ENCODE assay signal across 8 mouse cellular contexts in the genomic region with DNA sequence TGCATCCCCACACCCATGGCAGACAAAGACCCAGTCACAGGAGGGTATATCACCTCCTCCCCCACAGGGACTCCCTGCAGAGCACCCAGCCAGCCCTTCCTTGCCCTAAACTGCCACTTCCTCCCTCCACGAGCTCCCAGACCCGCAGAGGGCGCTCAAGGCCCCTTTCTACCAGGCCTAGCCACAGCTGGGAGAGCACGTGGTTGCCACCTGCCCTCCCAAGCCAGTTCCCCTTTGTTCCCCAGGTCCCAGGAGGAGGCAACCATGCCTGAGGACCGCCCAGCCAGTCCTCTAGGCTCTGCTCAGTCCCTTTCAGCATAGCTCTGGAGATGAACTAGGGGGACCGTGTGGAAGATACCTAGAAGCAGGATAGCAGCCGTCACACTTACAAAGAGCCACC. TPM values are rescaled to one million over a fixed set of nuclear protein-coding genes. Genes with fewer than 3 reads are reported as not detected.
A peak's percentile ranks its signal among the peaks of the same experiment; 100 is the strongest.
DNase-seq lines count a peak whose midpoint lies in the region; ATAC-seq and TF ChIP-seq lines count a peak whose summit lies in the region.

No protein-coding gene starts in this region.

- H3K27ac ChIP-seq in forebrain, postnatal 0 days (ENCODE audit: low read depth, low read length), result no peak overlapping the region

- no peaks in the 10 kb centered on the region for H3K9me3 ChIP-seq in forebrain, postnatal 0 days (ENCODE audit: low read length)

- peak; percentile 92 for DNase-seq in MN1 (ENCODE audit: low spot score)
- peak; percentile 87 for DNase-seq in brain, embryonic 14.5 days (ENCODE audit: low read depth)
- DNase-seq in forebrain, postnatal 0 days, result peak; percentile 60
- peak; percentile 71 to 79 for DNase-seq in layer of hippocampus, postnatal 14 days (ENCODE audit: low spot score in 2 of 2)
- peak; percentile 93 for DNase-seq in lung, postnatal 14 days
- peak; percentile 86 for DNase-seq in right cerebral cortex, postnatal 14 days
- DNase-seq in yolk sac, embryonic 10.5 days (ENCODE audit: low spot score), result peak; percentile 72

- peak; percentile 47 for ATAC-seq in forebrain, postnatal 0 days
- ATAC-seq in hematopoietic stem cell, adult 5-6 weeks (replicated peaks in 1 of 2; ENCODE audit: insufficient read depth in 1 of 2, low FRiP score in 2 of 2, low TSS enrichment in 1 of 2, low read depth in 1 of 2, poor library complexity in 2 of 2, severe bottlenecking in 2 of 2), result peak; percentile 89 to 93

- H3K36me3 ChIP-seq in forebrain, postnatal 0 days (ENCODE audit: insufficient read depth), result no peaks in the 10 kb centered on the region

- no peaks in the 10 kb centered on the region for H3K27me3 ChIP-seq in forebrain, postnatal 0 days (ENCODE audit: insufficient read depth, low read length)

- peak; percentile 60; the same call in 1 of the 2 replicates for TF ChIP-seq CTCF in brain, embryonic 14.5 days (IDR thresholded peaks at IDR 0.05; ENCODE audit: borderline replicate concordance, extremely low read depth, insufficient read depth, insufficient read length)
- peak; percentile 71 for TF ChIP-seq CTCF in forebrain, postnatal 0 days (IDR thresholded peaks at IDR 0.05; ENCODE audit: low read depth)

- peaks cover 17% of the 10 kb centered on the region for H3K4me1 ChIP-seq in forebrain, postnatal 0 days (ENCODE audit: insufficient read depth)

- no peak for TF ChIP-seq POLR2A in brain, embryonic 14.5 days (IDR thresholded peaks at IDR 0.05; ENCODE audit: borderline replicate concordance, extremely low read depth, insufficient read depth, insufficient read length, poor library complexity, severe bottlenecking)

- 7% methylated on average over 7 of the region's 7 CpGs for WGBS in forebrain, postnatal 0 days

- no peak overlapping the region for H3K4me2 ChIP-seq in forebrain, postnatal 0 days (ENCODE audit: low read depth)

- no peak overlapping the region for H3K9ac ChIP-seq in forebrain, postnatal 0 days

- no peak overlapping the region for H3K4me3 ChIP-seq in forebrain, postnatal 0 days (ENCODE audit: low read depth, low read length)

RNA-seq across cellular contexts. Expression of a gene that starts 17.1 kb away (rescaled TPM):
- polyA plus RNA-seq in brain, embryonic 14.5 days (2012; rRNA removed), result 1,831 and 2,420 TPM in 2 replicates
- total RNA-seq in forebrain, postnatal 0 days (2014; rRNA removed), result 1,921 and 1,968 TPM in 2 replicates
- 1,724 and 1,908 TPM in 2 replicates for polyA plus RNA-seq in forebrain, postnatal 0 days (2015; fragmentation: Nextera tagmentation; extraction: Ambion mirVana)
- total RNA-seq in hematopoietic stem cell, adult 5-6 weeks (2017), result 5,153 and 6,011 TPM in 2 replicates
- 100 to 1,000 TPM; 453 to 549 TPM for total RNA-seq in layer of hippocampus, postnatal 14 days (2021)
